Mouse (Mus musculus): ENCODE measurements at regions not wholly inside any gene's neighbourhood (a gene's known extent, or its start where the extent isn't known, plus 50 kb on each side); places are given as distances from the start of the nearest gene placed in this dataset.

DNA sequence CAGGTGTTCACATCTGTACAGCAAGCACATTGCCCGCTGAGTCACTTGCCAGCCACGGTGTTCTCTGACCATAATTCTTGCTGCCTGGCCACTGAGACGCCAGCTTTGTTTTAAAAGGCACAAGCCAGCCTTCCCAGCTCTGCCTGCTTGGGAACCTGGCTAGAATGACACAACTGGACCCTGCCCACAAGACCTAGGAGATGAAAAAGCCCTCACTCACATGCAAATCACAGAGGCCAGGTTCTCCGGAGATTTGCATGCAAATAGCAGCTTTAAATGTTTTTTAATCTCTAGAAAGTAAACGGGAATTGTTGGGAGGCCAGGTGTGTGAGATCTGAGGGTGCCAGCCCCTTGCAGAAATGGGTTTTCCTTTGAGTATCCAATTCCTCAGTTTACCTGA, 71.9 kb downstream of the 1810010D01Rik start:
- TF ChIP-seq CTCF (conservative IDR thresholded peaks at IDR 0.05 in 1 of 2, IDR thresholded peaks at IDR 0.05 in 1 of 2; ENCODE audit: low read depth in 2 of 2, low read length in 2 of 2), result no peak
- TF ChIP-seq PAX5 (IDR thresholded peaks at IDR 0.05; ENCODE audit: low read length), result no peak
- TF ChIP-seq JUND (conservative IDR thresholded peaks at IDR 0.05; ENCODE audit: low read depth, low read length), result no peak
- no peak for TF ChIP-seq USF2 (conservative IDR thresholded peaks at IDR 0.05; ENCODE audit: low read depth, low read length)
- TF ChIP-seq ZNF384 (IDR thresholded peaks at IDR 0.05; ENCODE audit: low read depth, low read length), result no peak
- no peak for TF ChIP-seq ZMIZ1 (IDR thresholded peaks at IDR 0.05; ENCODE audit: low read depth, low read length)
- TF ChIP-seq HCFC1 (IDR thresholded peaks at IDR 0.05; ENCODE audit: low read depth, low read length), result no peak
- TF ChIP-seq TBP (conservative IDR thresholded peaks at IDR 0.05; ENCODE audit: low read depth, low read length), result no peak
- no peak for TF ChIP-seq MAX (IDR thresholded peaks at IDR 0.05; ENCODE audit: low read length)
- no peak for TF ChIP-seq SIN3A (IDR thresholded peaks at IDR 0.05; ENCODE audit: low read length)
- no peak for TF ChIP-seq TCF12 (IDR thresholded peaks at IDR 0.05; ENCODE audit: low read depth, low read length)
- no peak for TF ChIP-seq KAT2A (IDR thresholded peaks at IDR 0.05; ENCODE audit: insufficient replicate concordance, low read length)
- TF ChIP-seq EP300 (IDR thresholded peaks at IDR 0.05; ENCODE audit: low read length), result no peak
- no peak for TF ChIP-seq NRF1 (IDR thresholded peaks at IDR 0.05; ENCODE audit: low read depth, low read length)
